Mouse (Mus musculus): ENCODE measurements at regions not wholly inside any gene's neighbourhood (a gene's known extent, or its start where the extent isn't known, plus 50 kb on each side); places are given as distances from the start of the nearest gene placed in this dataset.

DNA sequence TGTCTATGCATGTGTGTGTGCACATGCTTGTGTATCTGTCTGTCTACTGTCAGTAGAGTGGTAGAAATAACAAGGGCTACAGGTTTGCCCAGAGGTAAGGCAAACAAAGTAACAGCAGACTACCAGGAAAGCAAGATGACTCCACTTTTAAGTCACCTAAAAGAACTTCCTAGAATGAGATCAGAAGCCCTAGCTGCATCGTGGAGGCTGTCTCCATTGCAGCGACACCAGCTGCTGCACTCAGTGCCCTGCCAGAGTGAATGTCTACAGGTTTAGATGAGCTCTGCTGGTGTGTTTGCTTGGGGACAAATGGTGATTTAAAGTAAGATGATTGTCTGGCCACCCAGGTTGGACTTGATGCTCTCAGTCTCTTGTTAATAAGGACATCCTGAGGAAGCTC lies 50.6 kb upstream of the Dusp10 start:
- DNase-seq (ENCODE audit: low spot score in 2 of 2): no peak

DNA sequence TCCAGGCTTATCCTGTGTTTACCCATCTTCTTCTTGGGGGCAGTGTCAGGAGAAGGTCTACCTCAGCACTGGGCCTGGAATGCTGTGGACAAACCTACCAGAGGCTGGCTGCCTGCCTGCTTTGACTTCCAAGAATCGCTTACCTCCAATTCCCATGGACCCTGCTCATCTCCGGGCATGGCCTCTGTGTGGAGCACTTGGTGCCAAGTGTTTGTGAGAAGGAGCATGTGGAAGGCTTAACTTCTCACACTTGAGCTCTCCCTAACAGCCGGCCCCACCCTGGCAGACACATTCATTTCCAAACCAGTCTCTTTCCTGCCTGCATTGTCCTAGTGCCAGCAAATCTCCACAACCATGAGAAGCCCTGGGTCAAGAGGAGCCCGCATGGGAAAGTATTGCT lies 49.8 kb upstream of the Dusp10 start:
- no peak for DNase-seq (ENCODE audit: low spot score in 2 of 2)
